Mouse (Mus musculus) adrenal gland, postnatal 4 days (tissue): ENCODE measurements around the gene Selenos. TPM values are rescaled to one million over a fixed set of nuclear protein-coding genes. Genes with fewer than 3 reads are reported as not detected.

Experiments used
- DNase-seq, 2 experiments: peaks; one replicate each; pipeline ENCODE4 v3.0.0; 2021 to 2022; ENCODE audit warnings: low spot score in 2 of 2, mixed read lengths in 2 of 2
- total RNA-seq, 2 experiments: library from RNA; stranded (reverse); gene quantifications; 2 replicates each; pipeline ENCODE4 v1.2.3; 2021

The Selenos gene
- total RNA-seq, 2 experiments from 2014 or later, result 78.5 to 82.0 TPM

DNA sequence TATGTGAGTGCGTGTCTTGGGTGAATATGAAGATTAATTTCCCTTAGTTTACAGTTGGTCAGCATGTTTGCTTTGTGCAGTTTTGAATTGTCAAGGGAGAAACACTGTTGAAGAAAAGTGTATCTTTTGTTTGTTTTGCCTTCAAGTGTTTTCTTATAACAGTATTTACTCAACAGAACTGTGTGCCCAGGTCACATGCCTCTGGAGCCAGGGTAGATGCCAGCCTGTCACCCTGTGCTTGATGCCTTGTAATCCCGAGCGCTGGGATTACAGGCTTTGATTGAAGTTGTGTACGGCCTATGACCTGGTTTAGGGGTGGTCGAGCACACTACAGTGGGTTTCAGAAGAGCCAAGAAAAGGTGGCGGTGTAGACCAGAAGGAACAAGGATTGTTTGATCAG lies 4.3 kb downstream of the Selenos start:
- DNase-seq, result no peak

DNA sequence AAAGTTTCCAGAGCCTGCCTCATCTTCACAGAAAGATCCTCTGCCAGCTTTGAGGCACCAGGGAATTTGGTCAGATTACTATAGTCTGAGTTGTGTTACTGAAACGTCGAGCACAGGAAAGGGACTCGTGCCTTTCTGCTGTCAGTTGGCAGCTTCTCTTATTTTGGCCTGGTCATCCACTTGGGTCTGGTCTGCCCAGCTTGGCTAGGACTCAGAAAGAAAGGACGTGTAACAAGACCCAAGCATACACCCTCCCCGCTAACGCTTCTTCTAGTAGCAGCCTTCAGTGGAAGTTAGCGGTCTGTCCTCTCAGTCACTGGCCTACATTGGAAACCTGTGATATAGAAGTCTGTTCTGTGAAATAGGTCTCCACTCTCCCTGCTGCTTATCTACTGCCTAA lies 5.1 kb downstream of the Selenos start:
- no peak for DNase-seq

GRCm38 (mm10) chr7:66087652-66088051 lies 8.2 kb downstream of the Selenos start:
- DNase-seq, result no peak

DNA sequence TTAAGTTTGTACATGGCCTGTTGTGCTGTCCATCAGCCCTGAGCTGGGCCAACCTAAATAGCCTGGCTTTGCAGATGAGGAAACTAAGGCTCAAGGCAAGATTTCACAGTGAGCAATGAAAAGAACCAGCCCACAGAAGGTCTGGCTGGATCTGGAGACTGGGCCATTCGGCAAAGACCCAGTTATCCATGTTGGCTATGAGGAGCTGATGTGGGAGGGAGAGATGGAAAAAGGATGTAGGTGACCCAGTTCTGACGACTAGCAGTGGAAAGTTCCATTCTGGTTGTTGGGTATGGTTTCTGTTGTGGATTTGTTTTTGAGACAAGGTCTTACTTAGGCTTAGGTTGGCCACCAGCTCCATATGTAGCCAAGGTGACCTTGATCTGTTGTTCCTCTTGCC lies 8.6 kb downstream of the Selenos start:
- no peak for DNase-seq

GRCm38 (mm10) chr7:66090676-66091190 lies 11.3 kb downstream of the Selenos start:
- no peak for DNase-seq

DNA sequence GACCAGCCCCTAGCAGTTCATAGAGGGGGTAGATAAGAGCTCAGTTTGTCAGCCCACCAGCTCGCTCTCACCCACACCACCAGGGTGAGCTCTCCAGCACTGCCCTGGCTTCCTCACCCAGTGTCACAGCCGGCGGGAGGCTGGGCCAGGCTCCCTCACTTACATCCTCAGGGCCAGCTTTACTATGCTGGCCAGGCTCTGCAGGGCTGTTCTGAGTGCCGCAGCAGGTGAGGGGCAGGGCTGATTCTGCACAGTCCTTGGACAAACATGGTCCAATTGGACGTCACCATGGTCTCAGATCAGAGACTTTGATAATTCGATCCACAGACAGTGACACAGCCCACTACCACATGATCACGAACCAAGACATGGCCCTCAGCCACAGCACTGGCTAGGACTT lies 12.1 kb downstream of the Selenos start:
- DNase-seq, result no peak

DNA sequence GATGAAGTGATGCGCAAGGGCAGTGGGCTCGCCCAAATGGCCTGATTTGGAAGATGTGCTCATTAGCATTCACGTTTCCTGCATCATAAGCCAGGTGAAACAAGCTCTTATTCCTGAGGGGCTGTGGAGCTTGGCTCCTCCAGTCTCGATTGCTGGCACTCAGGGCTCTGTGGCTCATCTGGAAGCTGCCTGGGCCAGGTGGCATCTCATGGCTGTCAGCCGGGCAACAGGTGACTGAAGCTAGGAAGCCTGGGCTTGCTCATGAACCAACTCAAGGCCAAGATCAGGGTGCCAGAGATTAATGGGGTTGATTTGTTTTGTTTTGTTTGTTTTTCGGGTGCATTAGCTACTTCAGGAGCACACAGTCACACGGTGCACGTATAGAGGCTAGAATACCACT lies 13.2 kb downstream of the Selenos start:
- DNase-seq, result no peak

GRCm38 (mm10) chr7:66094141-66094540 lies 14.7 kb downstream of the Selenos start:
- no peak for DNase-seq

DNA sequence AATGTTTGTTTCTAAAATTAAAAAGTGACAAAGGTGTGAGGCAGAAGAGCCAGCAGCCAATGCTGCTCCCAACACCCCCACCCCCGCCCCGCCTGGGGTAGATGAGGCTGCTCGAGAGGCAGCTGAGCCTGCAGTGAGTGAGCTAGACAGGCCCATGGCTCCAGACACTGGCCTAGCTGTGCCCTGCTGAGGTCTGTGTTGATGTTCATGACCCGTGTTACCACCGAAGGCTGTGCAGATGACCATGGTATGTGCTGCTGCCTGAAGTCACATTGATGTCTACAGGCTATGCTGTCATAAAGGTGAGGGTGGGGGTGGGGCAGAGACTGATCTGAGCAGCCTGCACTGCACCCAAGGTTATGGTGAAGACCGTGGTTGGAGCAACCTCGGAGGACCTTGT lies 19.4 kb downstream of the Selenos start:
- DNase-seq, result no peak

DNA sequence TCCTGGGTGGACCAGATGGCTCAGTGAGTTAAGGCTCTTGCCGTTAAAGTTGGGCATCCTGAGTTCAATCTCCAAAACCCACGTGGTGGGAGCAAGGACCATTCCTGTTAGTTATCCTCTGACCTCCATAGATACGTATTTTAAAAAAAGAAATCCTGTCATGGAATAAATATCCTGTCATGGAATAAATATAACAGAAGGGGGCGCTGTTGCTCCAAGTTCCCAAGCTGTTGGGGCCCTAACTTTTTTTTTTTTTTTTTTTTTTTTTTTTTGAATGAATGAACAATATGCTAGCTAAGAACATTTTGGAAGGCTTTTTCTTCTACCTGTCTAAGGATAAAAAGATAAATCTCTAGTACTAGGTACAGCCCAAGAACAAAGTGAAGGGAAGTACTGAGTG lies 22.4 kb downstream of the Selenos start:
- DNase-seq, result no peak

DNA sequence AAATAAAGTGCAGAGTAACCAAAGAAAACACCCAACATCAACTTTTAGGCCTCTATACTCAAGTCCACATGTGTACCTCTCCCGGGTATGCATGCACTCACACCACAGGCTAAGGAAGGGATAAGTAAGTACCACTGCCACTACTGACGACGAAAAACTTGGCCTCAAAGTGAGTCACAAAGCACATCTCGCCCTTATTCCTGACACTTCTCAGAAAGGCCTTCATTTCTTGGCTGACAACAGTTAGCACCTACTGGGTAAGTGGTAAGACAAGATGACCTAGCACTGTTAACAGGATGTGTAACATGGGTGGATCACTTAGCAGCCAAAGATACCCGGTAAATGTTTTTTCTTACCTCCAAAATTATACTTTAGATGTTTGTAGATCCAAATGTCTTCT lies 25.1 kb downstream of the Selenos start:
- no peak for DNase-seq

DNA sequence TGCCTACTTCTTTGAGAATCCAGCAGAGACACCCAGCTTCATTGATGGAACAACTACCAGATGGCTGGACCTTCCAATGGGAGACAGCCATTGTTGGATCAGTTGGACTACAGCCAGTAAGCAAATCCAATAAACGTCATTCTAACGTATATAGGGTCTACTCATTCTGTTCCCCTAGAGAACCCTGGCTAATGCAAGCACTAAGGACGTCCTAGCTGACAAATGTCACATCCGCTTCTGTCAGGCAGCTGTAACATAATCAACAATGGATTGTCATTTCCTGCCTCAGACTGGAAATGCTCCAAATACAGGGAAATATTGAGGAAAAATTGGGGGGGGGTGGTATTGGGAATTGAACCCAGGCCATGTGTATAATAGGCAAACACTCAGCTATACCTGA lies 26.3 kb downstream of the Selenos start:
- DNase-seq, result no peak

DNA sequence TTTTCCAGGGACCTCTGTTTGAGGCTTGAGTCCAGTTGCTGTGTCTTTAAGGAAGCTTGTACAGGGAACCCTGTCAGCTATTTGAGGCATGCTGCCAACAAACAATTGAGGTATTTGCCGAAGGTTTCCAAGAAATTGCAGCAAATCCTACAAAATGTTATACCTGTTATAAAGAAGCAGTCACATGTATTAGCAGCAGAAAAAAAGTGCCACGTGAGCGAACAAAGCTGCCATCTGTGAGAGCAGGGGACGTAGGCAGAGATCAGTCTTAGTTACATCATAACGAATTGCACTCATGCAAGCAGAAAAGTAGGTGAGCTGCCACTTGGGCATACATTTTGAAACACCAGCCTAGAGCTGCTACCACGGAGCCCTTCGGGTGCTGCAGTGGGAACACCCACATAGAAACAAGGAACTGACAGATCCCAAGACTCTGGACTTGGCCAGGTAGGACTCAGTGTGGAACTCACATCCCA lies 27.2 kb downstream of the Selenos start:
- no peak for DNase-seq

GRCm38 (mm10) chr7:66107206-66107605 lies 27.8 kb downstream of the Selenos start:
- no peak for DNase-seq

DNA sequence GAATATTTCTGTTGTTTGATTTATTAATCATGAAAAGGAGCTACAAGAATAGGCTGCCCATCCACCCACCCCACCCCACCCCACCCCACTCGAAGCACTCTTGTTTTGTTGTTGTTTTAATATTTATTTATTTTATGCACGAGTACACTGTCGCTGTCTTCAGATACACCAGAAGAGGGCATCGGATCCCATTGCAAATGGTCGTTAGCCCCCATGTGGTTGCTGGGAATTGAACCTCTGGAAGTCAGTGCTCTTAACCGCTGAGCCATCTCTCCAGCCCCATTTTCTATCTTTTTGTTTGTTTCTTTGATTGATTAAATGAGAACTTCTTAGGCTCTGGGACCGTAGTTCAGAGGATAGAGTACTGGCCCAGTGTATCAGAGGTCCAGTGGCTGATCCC lies 28.5 kb downstream of the Selenos start:
- DNase-seq, result no peak

DNA sequence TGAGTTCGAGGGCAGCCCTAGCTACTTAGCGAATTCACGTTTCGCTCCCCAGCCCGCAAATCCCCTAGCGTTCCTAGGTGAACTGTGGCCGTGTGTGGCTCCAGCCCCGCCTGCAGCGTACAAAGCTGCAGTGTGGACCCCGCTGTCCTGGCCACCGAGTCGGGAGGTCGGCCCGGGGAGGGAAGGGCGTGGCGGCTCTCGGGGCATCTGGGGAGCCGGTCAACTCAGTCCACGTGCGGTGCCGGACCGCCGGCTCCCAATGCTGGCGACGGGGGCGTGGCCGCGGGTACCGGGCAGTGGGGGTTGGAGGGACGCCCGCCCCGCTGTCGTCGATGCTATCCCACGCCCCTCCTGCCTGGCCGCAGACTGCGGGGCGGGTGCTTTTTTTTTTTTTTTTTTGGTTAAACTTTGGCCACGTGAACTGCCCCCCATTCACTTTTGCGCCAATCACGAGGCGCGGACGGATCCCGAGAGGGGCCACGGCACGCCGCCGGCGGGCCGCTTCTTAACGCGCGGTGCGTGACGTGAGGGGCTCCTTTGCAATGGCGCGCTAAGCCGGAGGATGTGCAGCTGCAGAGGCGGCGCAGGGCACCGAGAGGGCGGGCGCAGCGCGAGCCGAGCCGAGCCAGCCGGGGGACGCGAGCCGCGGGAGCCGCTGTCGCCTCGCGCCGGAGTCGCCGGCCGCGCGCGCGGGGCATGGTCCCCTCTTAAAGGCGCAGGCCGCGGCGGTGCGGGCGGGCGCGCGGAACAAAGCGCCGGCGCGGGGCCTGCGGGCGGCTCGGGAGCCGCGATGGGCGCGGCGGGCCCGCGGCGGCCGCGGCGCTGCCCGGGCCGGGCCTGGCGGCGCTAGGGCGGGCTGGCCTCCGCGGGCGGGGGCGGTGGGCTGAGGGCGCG lies 29.8 kb downstream of the Selenos start, which contains the start of gene Chsy1:
TSS of gene Chsy1 (plus strand) at position 555 of the 894 bp plus-strand sequence.
- DNase-seq, result peak; percentile 75 to 76

- peak in 1 of 2 experiments; percentile 19 for DNase-seq
Measured at GRCm38 (mm10) chr7:66109855-66110635, 30.6 kb downstream of the Selenos start.

DNA sequence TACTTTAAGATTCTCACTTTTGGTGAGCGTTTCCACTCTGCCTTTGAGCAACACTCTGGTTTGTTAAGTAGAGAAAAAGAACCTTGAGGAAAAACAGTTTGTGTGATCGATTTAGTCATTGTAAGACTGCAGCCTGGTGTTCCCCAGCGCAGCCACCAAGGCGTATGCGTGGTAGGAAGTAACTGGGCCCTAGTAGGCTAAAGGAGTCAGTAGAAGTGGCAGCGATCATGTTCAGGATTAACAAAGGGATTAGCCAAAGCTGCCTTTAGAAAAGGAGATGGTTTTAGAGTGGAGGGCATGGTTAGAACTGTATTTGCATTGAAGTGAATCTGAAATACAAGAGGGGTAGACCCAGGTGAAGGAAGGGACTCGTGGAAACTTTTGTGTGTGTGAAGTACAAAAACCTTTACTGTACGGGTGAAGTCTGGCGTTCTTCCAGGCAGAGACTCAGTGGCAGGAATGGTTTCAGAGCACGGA lies 31.2 kb downstream of the Selenos start:
- DNase-seq, result no peak

DNA sequence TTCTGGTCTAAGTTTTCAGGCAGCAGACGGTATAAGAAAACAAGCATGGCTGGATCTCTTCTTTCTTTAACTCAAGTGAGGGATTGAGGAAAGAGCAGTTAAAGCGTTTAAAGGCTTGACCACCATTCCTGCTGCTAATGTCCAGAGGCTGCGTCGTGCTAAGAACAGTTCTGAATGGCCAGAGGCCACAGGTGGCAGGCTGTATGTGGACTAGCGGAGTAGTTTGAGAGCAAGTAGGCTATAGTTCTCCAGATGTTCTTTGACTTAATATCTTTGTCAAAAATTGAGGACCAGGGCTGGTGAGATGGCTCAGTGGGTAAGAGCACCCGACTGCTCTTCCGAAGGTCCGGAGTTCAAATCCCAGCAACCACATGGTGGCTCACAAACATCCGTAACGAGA lies 31.8 kb downstream of the Selenos start:
- DNase-seq, result no peak

DNA sequence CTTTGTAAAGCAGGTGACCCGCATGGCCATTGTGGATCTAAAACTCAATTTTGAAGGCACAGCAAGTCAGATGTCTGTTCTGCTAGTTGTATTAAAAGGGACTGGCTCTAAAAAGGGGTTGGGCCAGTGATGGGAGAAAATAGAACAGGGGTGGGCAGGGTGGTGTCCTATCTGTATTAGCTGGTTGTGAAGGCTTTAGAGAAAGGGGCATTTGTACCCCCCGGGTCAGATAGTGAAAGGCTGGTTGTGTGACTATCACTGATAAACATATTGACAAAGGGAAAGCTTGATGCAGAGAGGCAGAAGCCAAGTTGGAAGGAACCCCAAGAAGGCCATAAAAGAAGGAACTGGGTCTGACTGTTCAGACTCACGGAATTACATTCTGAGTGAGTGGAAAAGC lies 34.1 kb downstream of the Selenos start:
- DNase-seq, result no peak

GRCm38 (mm10) chr7:66115821-66116343 lies 36.4 kb downstream of the Selenos start:
- no peak for DNase-seq
